In genomic region chr8:87569706-87570563, GRCm38 (mm10) we compare ENCODE assay signal across 8 mouse cellular contexts. TPM values are rescaled to one million over a fixed set of nuclear protein-coding genes. Genes with fewer than 3 reads are reported as not detected.
DNase-seq lines count a peak whose midpoint lies in the region; ATAC-seq lines count a peak whose summit lies in the region.

No protein-coding gene starts in this region.

- no peak overlapping the region for H3K27ac ChIP-seq in brown adipose tissue, adult 24 weeks (replicated peaks; ENCODE audit: low read depth, low read length)
- H3K27ac ChIP-seq in forebrain, embryonic 13.5 days: no peak overlapping the region
- H3K27ac ChIP-seq in hindbrain, embryonic 14.5 days: no peak overlapping the region
- H3K27ac ChIP-seq in liver, embryonic 15.5 days (replicated peaks): no peak overlapping the region
- H3K27ac ChIP-seq in stomach, embryonic 14.5 days (ENCODE audit: low read length): peak overlapping the region; percentile 22; the same call in 1 of the 2 replicates

- 29% methylated on average over 13 of the region's 13 CpGs for WGBS in forebrain, embryonic 13.5 days
- WGBS in hindbrain, embryonic 14.5 days: 28% methylated on average over 13 of the region's 13 CpGs
- WGBS in liver, embryonic 15.5 days (ENCODE audit: insufficient replicate concordance): 23% methylated on average over 13 of the region's 13 CpGs
- 29% methylated on average over 13 of the region's 13 CpGs for WGBS in stomach, embryonic 14.5 days

- H3K4me1 ChIP-seq in brown adipose tissue, adult 24 weeks (ENCODE audit: control insufficient read depth, insufficient read depth, insufficient read length, low read length): no peaks in the 10 kb centered on the region
- peaks cover 9% of the 10 kb centered on the region for H3K4me1 ChIP-seq in forebrain, embryonic 13.5 days
- H3K4me1 ChIP-seq in hindbrain, embryonic 14.5 days (replicated peaks; ENCODE audit: control insufficient read depth, insufficient read depth, low read length): peaks cover 10% of the 10 kb centered on the region; the same call in 1 of the 2 replicates
- no peaks in the 10 kb centered on the region for H3K4me1 ChIP-seq in liver, embryonic 15.5 days (replicated peaks)
- 0 out of 2 replicates have a peak, but pooled peaks cover 4% of the 10 kb centered on the region for H3K4me1 ChIP-seq in stomach, embryonic 14.5 days (ENCODE audit: control insufficient read depth, insufficient read depth, low read length)

- no peak for DNase-seq in hindbrain, embryonic 14.5 days (ENCODE audit: low spot score)
- DNase-seq in urinary bladder, postnatal 10 days (ENCODE audit: low spot score): no peak
- DNase-seq in urinary bladder, adult 2 months (ENCODE audit: low spot score): no peak

- peak overlapping the region; percentile 44 for H3K4me3 ChIP-seq in brown adipose tissue, adult 24 weeks (ENCODE audit: insufficient read depth, low read depth, low read length)
- H3K4me3 ChIP-seq in forebrain, embryonic 13.5 days: peak overlapping the region; percentile 15; the same call in 1 of the 2 replicates
- H3K4me3 ChIP-seq in hindbrain, embryonic 14.5 days (replicated peaks; ENCODE audit: low read length): 0 out of 2 replicates have a peak overlapping the region, but pooled peaks have one; percentile 7
- no peak overlapping the region for H3K4me3 ChIP-seq in liver, embryonic 15.5 days (replicated peaks)
- H3K4me3 ChIP-seq in stomach, embryonic 14.5 days (ENCODE audit: low read depth, low read length): peak overlapping the region; percentile 19

- H3K27me3 ChIP-seq in forebrain, embryonic 13.5 days: no peaks in the 10 kb centered on the region
- no peaks in the 10 kb centered on the region for H3K27me3 ChIP-seq in hindbrain, embryonic 14.5 days (ENCODE audit: control insufficient read depth, insufficient read depth, low read length)
- peaks cover 6% of the 10 kb centered on the region; the same call in 1 of the 2 replicates for H3K27me3 ChIP-seq in liver, embryonic 15.5 days
- no peaks in the 10 kb centered on the region for H3K27me3 ChIP-seq in stomach, embryonic 14.5 days (ENCODE audit: control insufficient read depth, insufficient read depth, low read length)

- H3K36me3 ChIP-seq in forebrain, embryonic 13.5 days (ENCODE audit: poor library complexity, severe bottlenecking): no peaks in the 10 kb centered on the region
- no peaks in the 10 kb centered on the region for H3K36me3 ChIP-seq in hindbrain, embryonic 14.5 days (replicated peaks; ENCODE audit: control insufficient read depth, insufficient read depth)
- no peaks in the 10 kb centered on the region for H3K36me3 ChIP-seq in liver, embryonic 15.5 days (replicated peaks)
- no peaks in the 10 kb centered on the region for H3K36me3 ChIP-seq in stomach, embryonic 14.5 days (ENCODE audit: control insufficient read depth, insufficient read depth, low read length)

- no peak for ATAC-seq in forebrain, embryonic 13.5 days
- ATAC-seq in hindbrain, embryonic 14.5 days (ENCODE audit: low FRiP score): no peak
- no peak for ATAC-seq in liver, embryonic 15.5 days (ENCODE audit: insufficient read depth)
- ATAC-seq in stomach, embryonic 14.5 days (ENCODE audit: insufficient number of reproducible peaks, insufficient read depth, low FRiP score, low read depth): no peak
- no peak for ATAC-seq in frontal cortex, adult (ENCODE audit: low TSS enrichment)

- peak overlapping the region; percentile 17; the same call in 1 of the 2 replicates for H3K9ac ChIP-seq in forebrain, embryonic 13.5 days
- H3K9ac ChIP-seq in hindbrain, embryonic 14.5 days: peak overlapping the region; percentile 34; the same call in 1 of the 2 replicates
- no peak overlapping the region for H3K9ac ChIP-seq in liver, embryonic 15.5 days
- H3K9ac ChIP-seq in stomach, embryonic 14.5 days (replicated peaks; ENCODE audit: low read depth, low read length): peak overlapping the region; percentile 15; the same call in 1 of the 2 replicates

- H3K9me3 ChIP-seq in forebrain, embryonic 13.5 days (replicated peaks): no peaks in the 10 kb centered on the region
- no peaks in the 10 kb centered on the region for H3K9me3 ChIP-seq in hindbrain, embryonic 14.5 days (ENCODE audit: control insufficient read depth, low read length)
- no peaks in the 10 kb centered on the region for H3K9me3 ChIP-seq in liver, embryonic 15.5 days (replicated peaks)
- H3K9me3 ChIP-seq in stomach, embryonic 14.5 days (ENCODE audit: control insufficient read depth, low read depth, low read length): no peaks in the 10 kb centered on the region

- peak overlapping the region; percentile 49 for H3K4me2 ChIP-seq in forebrain, embryonic 13.5 days
- peak overlapping the region; percentile 47 for H3K4me2 ChIP-seq in hindbrain, embryonic 14.5 days (replicated peaks)
- H3K4me2 ChIP-seq in liver, embryonic 15.5 days: 0 out of 2 replicates have a peak overlapping the region, but pooled peaks have one; percentile 0
- peak overlapping the region; percentile 37 for H3K4me2 ChIP-seq in stomach, embryonic 14.5 days (replicated peaks; ENCODE audit: low read depth, low read length)

RNA-seq across cellular contexts. Expression of gene 4933402J07Rik, which starts 6.3 kb away (rescaled TPM):
- not detected in 2 replicates for polyA plus RNA-seq in brown adipose tissue, adult 24 weeks (2012; ENCODE audit: insufficient read depth, insufficient read length, missing spikeins)
- not detected in 2 replicates for polyA plus RNA-seq in forebrain, embryonic 13.5 days (2015; fragmentation: Nextera tagmentation; extraction: Ambion mirVana)
- polyA plus RNA-seq in hindbrain, embryonic 14.5 days (2014; fragmentation: Nextera tagmentation; extraction: Ambion mirVana): not detected in 2 replicates
- polyA plus RNA-seq in liver, embryonic 15.5 days (2015; fragmentation: Nextera tagmentation; extraction: Ambion mirVana): not detected in 2 replicates
- not detected in 2 replicates for polyA plus RNA-seq in stomach, embryonic 14.5 days (2014; fragmentation: Nextera tagmentation; extraction: Ambion mirVana)
- not detected in 2 replicates for polyA plus RNA-seq in urinary bladder, adult 2 months (2012; rRNA removed)
